Mouse (Mus musculus) 416B (cell line): ENCODE data around the gene Ppm1m.

Experiments
- DNase-seq: peaks from one replicate; pipeline ENCODE4 v3.0.0; 2011; ENCODE audit warnings: low read depth

The Ppm1m gene

GRCm38 (mm10) chr9:106158037-106158491 lies 41.5 kb downstream of the Ppm1m start, which contains the start of gene Glyctk:
Glyctk (minus strand) TSS chr9:106158138.
- DNase-seq, result no peak

GRCm38 (mm10) chr9:106157623-106157925 lies 42.0 kb downstream of the Ppm1m start:
- DNase-seq, result no peak

- DNase-seq, result no peak
Observed at GRCm38 (mm10) chr9:106156921-106157622, 42.5 kb downstream of the Ppm1m start.

GRCm38 (mm10) chr9:106156419-106156818 lies 43.1 kb downstream of the Ppm1m start:
- DNase-seq, result peak; percentile 74

GRCm38 (mm10) chr9:106154106-106154505 lies 45.4 kb downstream of the Ppm1m start:
- peak; percentile 37 for DNase-seq

GRCm38 (mm10) chr9:106149399-106149754 lies 50.2 kb downstream of the Ppm1m start:
- DNase-seq, result no peak

- no peak for DNase-seq
Observed at GRCm38 (mm10) chr9:106148541-106149398, 50.8 kb downstream of the Ppm1m start.

- no peak for DNase-seq
Observed at GRCm38 (mm10) chr9:106147851-106148431, 51.6 kb downstream of the Ppm1m start.

GRCm38 (mm10) chr9:106147281-106147680 lies 52.3 kb downstream of the Ppm1m start:
- peak; percentile 24 for DNase-seq

GRCm38 (mm10) chr9:106145582-106145981 lies 54.0 kb downstream of the Ppm1m start:
- DNase-seq, result no peak
